Mouse (Mus musculus): ENCODE results near the gene Hoxd13.

Hoxd13 gene

DNA sequence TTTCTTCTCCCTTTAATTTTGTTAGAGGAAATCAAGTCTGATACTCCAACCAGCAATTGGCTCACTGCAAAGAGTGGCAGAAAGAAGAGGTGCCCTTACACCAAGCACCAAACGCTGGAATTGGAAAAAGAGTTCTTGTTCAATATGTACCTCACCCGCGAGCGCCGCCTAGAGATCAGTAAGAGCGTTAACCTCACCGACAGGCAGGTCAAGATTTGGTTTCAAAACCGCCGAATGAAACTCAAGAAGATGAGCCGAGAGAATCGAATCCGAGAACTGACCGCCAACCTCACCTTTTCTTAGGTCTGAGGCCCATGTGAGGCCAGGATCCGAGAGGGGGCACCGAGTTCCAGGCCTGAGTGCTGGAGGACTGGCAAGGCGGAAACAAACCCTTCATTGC lies 26.0 kb downstream of the Hoxd13 start:
- DNase-seq (ENCODE audit: low spot score): no peak

DNA sequence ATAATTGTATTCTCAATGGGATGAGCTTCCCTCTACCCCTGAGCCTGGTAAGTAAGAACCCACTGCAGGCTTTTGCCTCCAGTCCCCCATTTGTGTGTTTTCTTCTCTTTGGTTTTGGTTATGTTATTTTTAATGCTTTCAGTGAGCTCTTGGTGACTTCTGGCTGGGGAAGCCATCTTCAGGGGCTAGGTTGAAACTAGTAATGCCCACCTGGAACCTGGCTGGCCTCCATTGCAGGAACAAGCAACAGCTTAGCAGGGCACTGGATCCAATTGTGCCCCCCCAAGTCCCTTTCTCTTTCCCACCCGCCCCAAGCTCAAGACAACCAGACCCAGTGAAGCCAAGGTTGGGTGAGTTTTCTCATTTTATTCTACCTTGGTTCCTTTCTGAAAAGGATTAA lies 27.3 kb downstream of the Hoxd13 start:
- no peak for DNase-seq (ENCODE audit: low spot score)

DNA sequence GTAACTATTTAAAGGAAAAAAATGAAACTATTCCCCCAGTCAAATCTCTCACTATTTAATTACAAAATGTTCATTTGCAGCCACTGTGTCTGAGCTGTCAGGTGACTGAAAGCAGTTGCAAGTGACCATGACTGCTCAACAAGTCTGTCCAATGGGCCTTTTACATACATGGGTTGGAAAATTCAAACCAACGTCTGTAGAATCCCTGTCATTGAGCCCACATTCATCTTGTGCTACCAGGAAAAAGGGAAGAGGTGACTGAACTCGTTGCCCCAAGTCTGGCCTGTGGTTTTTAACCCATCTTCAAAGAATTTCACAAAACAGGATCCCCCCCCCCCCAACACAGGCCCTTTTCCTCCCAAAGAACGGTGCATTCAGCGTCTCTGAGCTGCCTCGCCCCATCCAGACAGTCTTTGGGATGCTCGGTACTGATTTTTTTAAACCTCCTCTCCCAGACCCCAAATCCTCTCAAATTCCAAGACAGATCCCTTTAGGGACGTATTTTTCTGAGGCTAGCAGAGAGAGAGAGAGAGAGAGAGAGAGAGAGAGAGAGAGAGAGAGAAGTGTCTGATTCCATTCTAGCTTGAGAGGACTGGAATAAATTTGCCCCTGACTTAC lies 27.8 kb downstream of the Hoxd13 start:
- no peak for DNase-seq (ENCODE audit: low spot score)

DNA sequence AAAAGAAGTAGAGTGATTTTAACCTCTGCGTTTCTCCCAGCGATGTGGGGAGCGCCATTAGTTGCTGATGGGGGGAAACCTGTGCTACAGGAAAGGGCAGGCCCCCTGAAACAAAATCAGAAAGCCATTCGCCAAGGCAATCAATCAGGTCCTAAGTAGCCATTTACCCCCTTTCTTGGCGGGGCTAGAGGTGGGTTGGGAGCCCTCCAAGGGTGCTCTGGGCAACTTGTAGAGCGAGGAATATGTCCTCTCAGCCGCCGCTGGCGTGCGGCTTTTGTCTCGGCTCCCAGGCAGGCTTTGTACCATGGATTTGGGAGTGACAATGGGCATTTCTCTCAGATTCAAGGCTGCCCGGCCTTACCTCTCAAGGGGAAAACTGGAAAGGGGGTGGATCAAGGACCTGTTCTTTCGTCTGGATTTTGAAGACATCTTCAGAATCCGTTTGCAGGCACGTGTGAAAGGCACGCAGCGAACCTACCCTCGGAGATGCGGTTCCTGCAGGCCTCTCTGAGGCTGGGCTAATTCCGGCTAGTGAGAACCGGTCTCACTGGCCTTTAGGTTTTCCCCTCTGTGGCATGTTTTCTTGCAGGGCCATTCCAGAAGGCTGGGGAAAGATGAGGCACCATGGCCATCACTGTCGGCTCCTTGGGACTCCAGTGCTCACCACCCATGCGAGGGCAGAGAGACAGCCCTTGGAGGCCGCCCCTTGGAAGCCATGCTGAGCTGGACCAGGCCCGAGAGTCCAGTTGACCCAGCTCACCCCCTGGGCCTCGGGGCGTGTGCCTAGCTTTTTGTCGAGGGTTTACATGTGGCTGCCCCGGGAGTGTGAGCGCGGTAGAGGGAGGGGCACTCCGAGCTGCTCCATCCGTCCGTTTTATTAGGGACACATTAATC lies 28.6 kb downstream of the Hoxd13 start:
- no peak for DNase-seq (ENCODE audit: low spot score)

DNA sequence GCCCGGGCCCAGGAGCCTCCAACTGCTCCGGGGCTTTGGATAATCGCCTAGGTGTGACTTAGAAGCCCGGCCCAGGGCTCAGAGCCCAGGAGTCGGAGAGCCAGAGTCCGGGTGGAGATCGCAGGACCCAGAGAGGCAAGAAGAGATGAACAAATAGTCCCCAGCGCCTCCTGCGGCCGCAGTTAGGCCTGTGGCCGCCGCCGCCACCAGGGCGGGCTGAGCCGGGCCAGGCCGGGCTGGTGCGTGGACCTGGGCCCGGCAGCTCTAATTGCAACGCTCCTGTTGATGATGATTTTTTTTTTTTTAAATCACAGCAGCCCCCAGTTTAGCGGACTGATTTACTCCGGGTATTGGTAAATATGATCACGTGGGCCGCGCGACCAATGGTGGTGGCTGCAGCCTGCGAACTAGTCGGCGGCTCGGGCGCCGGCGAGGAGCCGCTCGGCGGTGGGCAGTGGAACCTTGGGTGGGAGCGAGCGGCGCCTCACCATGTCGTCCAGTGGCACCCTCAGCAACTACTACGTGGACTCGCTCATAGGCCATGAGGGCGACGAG lies 29.5 kb downstream of the Hoxd13 start, which contains the start of gene Hoxd9:
Gene Hoxd9 (plus strand): TSS at position 161 of the 555 bp plus-strand sequence.
- no peak for DNase-seq (ENCODE audit: low spot score)

DNA sequence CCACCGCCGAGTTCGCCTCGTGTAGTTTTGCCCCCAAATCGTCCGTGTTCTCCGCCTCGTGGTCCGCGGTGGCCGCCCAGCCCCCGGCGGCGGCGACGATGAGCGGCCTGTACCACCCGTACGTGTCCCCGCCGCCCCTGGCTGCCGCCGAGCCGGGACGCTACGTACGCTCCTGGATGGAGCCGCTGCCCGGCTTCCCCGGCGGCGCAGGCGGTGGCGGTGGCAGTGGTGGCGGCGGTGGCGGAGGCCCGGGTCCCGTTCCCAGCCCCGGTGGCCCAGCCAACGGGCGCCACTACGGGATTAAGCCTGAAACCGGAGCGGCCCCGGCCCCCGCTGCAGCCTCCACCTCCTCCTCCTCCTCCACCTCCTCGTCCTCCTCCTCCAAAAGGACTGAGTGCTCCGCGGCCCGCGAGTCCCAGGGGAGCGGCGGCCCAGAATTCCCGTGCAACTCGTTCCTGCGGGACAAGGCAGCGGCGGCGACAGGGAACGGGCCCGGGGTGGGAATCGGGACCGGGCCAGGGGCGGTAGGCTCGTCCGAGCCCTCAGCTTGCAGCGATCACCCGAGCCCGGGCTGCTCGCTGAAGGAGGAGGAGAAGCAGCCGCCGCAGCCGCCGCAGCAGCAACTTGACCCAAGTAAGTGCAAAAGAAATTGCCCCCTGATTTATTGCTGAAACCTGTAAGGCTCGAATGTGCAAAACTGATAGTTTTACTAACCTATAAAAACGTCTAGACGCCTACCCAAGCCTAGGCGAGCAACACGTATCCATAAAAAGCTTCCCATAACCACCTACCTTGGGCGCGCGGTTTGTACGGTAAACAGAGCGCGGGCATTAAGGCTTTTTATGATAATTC lies 30.3 kb downstream of the Hoxd13 start:
- no peak for DNase-seq (ENCODE audit: low spot score)

DNA sequence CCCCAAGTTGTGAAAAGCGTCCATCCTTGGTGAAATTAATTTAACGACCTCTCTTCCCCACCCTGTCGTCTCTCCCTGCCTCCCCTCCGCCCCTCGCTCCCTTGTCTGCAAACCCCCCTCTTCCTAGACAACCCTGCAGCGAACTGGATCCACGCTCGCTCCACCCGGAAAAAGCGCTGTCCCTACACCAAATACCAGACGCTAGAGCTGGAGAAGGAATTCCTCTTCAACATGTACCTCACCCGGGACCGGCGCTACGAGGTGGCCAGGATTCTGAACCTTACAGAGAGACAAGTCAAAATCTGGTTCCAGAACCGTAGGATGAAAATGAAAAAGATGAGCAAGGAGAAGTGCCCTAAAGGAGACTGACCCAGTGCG lies 30.9 kb downstream of the Hoxd13 start:
- no peak for DNase-seq (ENCODE audit: low spot score)

DNA sequence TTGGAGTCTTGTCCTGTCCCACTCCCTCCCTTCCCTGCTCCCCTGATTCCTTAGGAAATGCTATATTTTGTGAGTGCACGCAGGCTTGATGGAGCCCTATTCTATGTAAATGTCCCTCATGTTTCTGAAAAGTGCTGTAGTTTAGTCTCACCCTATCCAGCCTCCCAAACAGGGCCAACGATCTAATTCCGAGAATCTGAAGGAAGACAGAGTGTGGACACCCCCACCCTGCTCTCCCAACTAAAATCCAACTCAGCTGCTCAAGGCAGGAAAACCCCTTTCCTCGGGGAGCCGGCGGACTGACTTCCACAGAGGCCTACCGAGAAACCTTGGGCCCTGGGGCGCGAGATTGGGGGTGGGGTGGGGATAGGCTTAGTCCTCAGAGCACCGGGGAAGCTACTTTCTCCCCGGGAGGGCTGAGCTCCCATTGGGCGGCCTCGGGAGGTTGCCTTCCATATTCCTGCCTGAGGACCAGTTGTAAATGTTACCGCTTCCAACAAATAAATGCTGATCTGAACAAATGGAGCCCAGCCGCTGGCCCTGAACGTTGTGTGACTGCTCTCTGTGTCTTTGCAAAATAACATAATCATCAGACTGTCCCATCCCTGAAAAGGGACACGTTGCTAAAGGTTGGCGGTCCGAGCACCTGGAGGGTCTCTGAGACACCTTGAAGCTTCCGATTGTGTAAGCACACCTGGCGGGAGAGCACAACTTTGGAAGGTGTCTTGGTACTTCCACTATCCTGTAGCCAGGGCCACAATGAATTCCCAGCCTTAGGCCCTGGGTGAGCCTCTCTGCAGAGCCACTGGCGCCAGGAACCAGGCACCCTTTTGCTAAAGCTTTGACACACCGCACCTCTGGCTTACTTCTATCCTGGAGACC lies 31.8 kb downstream of the Hoxd13 start:
- no peak for DNase-seq (ENCODE audit: low spot score)

DNA sequence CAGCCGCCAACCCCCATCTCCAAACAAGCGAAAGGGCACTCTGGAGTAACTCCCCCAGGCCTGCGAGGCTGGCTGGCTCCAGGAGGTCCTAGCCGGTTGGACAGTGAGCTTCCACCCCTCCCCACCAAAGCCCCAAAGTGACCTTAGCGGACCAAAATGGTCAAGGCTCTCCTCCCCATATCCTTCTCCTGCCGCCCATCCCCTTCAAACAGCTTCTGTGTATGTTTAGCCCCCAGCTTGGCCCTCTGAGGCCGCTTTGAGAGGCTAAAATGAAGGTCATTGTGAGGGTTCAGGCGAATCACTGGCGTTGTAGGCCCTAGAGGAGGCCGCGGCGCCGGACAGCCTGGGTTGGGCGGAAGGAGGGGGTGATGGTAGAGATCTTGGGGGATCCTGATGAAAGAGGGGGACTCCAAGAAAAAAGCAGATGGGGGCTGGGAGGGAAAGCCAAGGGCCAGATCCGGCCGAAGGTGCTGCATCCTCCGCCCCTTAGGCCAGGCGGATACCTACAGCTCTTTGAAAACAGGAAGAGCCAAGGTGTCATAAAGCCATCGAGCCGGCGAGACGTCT lies 32.5 kb downstream of the Hoxd13 start:
- no peak for DNase-seq (ENCODE audit: low spot score)

DNA sequence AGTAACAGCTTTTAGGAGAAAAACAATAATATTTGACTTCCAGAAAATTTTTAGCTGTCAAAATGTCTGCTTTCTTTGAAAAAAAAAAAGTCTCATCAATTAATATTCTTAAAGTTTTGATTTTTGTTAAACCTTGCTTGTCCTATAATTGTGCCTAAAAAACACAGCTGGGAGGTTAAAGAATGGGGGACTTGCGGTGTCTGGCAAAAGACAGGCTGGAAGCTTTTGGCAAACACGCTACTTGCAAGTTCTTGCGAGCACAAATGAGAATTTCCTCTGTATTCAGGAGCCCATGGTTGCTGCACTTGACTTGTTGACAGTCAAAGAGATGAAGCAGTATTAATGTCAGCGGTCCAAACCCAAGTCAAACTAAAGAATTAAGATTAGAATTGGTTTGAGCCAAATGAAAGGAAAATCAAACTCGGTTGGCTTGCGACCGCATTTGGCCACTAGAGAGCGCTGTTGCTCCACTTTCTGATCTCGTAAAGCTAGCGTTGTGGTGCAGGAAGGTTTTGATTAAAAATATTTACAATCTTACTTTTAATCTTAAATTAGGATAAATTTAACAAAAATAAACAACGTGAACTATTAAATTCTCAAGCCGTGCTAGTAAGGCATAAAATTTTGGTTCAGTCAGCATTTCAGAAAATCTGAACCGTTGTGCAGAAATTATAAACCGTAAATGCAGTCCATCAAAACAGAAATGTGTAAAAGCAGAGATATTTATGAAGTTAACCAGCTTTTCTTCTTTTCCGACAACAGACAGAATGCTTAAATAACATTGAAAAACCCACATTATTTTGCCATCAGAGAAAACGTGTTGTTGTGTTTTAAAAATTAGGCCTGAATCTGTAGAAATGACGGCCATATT lies 34.1 kb downstream of the Hoxd13 start:
- DNase-seq (ENCODE audit: low spot score): peak; percentile 89

DNA sequence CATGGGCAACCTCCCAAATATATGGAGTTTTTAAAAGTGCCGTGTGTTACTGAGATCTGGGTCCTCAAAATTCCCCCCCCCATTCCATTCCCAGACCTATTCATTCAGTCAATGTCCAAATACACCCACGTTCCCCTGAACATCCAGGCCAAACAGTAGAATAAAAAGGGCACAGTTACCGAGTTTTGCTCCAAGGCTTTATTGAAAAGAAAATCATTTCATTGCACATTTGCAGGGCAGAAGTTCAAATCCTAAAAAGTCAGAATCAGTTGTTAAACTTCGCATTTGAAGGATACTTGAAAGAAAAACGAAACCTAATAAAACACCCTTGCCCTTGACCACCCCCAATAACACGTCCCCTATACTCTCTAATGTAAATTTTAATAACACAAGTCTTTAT lies 34.7 kb downstream of the Hoxd13 start:
- DNase-seq (ENCODE audit: low spot score): no peak

DNA sequence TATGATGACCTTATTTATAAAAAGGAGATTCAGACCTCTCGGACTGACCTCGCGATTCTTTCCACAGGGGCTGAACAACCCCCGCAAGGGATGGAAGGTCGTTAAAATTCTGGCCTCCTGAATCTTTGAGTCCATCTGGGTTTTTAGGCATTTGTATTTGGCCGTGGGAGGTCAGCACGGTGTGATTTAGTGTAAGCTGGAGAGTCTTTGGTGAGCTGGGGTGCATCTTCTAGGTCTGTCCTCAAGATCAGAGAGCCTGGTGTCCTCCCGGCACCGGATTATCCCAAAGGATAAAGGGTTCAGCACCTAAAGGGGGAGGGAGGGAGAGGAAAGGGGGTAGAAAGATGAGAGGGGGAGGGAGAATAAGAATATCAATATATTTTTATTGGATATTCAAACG lies 35.2 kb downstream of the Hoxd13 start:
- no peak for DNase-seq (ENCODE audit: low spot score)

DNA sequence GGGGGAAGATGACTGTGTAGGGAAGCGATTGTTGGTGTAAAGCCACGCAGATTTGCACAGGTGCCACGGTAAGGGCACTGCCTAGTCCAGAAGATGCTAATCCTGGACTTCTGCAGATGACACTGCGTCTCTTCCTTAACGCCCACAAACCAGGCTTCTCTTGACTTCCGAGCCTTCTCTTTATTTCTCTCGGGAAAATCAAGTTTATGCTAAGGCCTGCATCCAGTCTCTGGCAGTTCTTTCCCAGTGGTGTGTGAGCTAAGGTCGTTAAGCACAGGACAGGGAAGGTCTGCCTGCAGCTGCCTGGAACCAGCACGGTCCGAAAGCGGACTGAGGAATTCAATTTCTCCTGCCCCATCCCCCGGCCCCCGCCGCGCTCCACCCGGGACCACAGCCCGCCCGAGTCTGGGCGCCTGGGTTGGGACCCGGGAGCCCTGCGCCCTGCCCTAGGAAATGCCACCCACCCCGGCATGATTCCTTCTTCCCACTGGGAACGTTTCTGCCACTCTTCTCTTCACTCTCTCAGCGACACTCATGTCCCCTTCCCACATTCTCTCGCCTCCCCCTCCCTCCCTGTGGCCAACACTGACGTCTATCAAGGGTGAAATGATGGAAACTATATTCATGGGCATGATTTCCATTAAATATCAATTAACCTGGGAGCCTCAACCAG lies 35.7 kb downstream of the Hoxd13 start:
- no peak for DNase-seq (ENCODE audit: low spot score)

DNA sequence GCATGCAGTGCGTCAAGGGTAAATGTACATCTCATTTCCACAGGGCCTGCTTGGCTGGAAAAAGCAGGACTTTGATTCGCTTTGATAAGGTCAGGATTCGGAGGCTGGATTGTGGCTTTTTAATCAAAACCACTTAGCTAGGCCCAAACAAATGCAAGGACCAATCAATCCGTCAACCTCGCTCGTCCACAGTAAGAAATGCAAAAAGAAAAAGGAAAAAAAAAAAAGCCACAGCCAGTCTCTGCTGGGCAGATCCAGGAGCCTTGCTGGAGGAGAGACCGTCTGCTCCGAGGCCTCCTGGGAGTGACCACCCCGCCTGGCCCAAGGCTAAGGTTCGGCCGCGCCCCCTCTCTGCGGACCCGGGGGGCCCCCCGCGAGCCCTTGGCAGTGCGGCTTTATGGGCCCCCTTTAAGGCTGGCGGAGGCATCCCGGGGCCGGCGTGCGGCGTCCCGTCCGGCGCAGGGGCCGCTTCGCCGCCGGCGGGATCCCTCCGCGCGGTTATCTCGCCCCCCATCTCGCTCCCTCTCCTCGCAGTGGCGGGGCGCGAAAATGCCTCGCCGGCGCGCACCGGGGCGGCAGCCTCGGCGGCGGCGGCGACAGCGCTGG lies 36.4 kb downstream of the Hoxd13 start, which contains the start of gene Hoxd8:
Gene Hoxd8 (plus strand): TSS at position 223 of the 606 bp plus-strand sequence.
- DNase-seq (ENCODE audit: low spot score): peak; percentile 71

DNA sequence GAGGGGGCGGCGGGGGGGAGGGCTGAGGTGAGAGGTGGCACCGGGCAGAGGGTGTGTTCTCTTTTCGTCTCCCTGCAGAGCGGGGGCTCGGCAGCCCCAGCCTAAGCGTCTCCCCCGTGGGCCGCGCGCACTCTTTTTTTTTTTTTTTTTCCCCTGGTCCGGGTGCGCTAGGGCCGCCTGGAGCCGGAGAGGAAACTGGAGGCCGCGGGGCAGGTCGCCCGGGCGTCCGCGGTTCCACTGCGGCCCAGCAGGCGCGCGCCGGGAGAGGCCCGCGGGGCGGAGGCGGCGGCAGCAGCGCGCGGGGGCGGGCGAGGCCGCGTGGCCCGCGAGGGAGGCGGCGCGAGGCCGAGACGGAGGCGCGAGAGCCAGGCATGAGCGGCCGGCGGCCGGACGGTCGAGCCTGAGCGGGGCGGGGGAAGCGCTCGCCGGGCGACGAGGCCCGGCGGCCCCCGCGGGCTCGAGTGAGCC lies 36.9 kb downstream of the Hoxd13 start:
- no peak for DNase-seq (ENCODE audit: low spot score)

DNA sequence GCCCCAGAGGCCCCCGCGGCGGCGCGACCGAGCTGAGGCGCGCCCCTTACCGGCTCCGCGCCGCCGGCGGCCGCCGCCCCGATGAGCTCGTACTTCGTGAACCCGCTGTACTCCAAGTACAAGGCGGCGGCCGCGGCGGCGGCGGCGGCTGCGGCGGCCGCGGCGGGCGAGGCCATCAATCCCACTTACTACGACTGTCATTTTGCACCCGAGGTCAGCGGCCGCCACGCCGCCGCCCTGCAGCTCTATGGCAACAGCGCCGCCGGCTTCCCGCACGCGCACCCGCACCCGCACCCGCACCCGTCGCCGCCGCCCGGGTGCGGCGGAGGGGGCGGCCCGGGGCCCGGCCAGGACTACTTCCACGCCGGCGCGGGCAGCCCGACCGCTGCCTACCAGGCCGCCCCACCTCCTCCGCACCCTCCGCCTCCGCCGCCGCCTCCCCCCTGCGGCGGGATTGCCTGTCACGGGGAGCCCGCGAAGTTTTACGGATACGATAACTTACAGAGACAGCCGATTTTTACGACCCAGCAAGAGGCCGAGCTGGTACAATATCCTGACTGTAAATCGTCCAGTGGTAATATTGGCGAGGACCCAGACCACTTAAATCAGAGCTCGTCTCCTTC lies 37.5 kb downstream of the Hoxd13 start:
- no peak for DNase-seq (ENCODE audit: low spot score)

DNA sequence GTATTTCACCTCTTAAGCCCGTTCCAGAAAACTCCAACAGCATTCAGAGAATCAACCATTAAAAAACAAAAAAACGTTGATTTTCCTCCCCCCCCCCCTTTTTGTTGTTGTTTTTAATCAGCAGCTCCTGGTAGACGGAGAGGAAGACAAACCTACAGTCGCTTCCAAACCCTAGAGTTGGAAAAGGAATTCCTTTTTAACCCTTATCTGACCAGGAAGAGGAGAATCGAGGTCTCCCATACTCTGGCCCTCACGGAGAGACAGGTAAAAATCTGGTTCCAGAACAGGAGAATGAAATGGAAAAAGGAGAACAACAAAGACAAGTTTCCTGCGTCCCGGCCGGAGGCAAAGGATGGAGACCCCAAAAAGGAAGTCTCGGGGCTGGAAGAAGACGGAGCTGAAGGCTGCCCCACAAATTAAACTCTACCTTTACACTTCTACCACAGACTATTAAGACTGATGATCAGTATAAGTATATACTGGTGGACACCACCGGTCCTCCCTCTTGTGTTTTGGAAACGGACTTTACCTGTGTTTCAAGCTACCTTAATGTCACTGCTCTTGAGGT lies 38.4 kb downstream of the Hoxd13 start:
- no peak for DNase-seq (ENCODE audit: low spot score)

DNA sequence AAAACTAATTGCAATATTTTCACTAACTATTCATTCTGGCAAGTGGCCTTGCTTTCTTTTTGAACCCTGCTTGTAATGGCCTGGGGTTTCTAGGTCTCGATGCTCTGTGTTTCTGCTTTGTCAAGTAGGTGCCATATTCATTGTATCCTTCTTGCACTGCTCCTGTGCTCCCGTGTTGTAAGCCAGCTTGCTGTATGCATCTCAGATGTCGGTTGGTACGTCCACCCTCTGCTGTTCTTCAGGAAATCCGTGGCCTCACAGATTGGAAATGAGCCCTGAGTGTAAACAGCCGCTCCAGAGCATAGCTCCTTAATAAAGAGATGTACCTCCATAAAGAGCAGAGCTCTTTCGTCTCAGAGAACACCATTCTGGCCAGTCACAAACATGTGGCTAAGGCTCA lies 39.5 kb downstream of the Hoxd13 start:
- DNase-seq (ENCODE audit: low spot score): no peak

Measured in ovary, postnatal 14 days (tissue).